Mouse (Mus musculus): ENCODE data around the gene Sdad1.
"Not testable (repeated sequence)": the region's sequence is repeated elsewhere in the genome, so short reads cannot be mapped to it uniquely, and the experiment has no call there.

Sdad1 gene

GRCm38 (mm10) chr5:92309681-92310511, at the start of gene Sdad1:
Sdad1 (minus strand) TSS chr5:92310479.
- peak; percentile 92 for DNase-seq

GRCm38 (mm10) chr5:92358767-92359455, 48.6 kb upstream of the Sdad1 start:
- no peak for DNase-seq

- no peak for DNase-seq
Observed at GRCm38 (mm10) chr5:92358033-92358432, 47.8 kb upstream of the Sdad1 start.

DNA sequence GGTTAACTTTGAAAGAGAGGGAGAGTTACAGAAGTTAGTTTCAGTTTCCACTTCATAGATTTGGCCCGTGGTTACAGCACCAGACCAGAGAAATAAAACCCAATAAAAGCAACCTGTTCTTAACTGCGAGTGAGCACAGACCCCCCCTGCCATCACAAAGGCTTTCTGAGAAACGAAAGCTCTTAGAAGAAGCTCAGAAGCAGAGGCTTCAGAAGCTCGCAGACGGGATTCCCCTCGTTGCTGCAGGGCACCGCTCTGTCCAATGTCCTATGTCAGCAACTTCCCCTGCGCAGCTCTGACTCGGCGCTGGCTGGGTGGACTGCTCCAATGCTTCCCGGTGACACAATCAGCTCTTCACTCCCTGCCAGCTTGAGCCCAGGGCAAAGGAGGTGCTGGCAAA, 43.2 kb upstream of the Sdad1 start:
- no peak for DNase-seq

DNA sequence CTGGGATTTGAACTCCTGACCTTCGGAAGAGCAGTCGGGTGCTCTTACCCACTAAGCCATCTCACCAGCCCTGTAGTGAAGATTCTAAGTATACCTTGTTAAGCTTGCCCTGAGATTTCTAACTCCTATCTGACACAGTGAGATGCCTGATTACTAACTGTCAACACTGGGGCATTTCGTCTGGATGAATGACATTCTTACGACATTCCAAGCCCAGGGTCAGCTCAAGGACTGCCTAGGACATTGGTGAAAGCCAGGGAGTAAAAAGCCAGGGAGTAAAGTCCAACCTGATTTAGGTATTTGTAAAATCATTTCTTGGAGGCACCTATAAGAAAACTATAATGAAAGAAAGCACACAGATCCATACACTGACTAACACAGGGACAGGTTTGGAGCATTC, 42.4 kb upstream of the Sdad1 start:
- DNase-seq, result not testable (repeated sequence)

DNA sequence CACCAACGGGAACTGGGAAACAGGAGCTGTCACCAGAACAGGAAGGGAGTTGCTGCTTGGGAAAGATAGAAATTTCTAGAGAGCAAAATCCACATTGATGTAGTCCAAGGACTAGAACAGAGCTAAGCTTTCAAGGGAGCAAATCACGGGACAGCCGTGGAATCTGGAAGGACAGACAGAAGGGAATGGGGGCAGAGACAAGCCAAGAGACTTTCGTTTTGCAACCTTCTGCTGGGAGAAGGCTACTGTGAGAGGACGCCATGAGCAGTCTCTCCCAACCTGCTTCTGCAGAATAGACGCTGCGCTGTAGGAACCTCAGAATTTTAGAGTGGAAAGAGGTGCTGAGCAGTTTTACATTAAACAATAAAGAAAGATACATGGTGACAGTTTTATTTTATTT, 39.5 kb upstream of the Sdad1 start:
- DNase-seq, result no peak

GRCm38 (mm10) chr5:92348794-92349413, 38.6 kb upstream of the Sdad1 start, which contains the start of gene Cxcl10:
Cxcl10 (minus strand) TSS chr5:92348889.
- no peak for DNase-seq

DNA sequence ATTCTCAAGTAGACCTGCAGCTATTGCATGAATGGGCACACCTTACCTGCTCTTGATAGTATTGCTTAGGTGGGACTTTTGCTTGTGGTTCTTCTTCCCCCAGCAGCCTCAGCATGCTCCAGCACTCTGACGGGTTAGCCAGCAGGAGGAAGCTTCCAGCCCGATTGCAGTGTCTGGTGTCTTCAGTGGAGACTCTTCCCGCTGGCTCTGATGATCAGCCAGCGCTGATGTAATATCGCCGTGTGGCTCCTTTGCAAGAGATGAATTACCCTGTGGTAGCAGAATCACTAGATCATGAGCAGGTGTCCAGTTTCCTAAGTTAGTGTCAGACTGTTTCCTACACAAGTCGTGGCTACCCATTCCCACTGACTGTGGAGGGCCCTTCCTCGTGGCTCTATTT, 34.7 kb upstream of the Sdad1 start:
- no peak for DNase-seq

DNA sequence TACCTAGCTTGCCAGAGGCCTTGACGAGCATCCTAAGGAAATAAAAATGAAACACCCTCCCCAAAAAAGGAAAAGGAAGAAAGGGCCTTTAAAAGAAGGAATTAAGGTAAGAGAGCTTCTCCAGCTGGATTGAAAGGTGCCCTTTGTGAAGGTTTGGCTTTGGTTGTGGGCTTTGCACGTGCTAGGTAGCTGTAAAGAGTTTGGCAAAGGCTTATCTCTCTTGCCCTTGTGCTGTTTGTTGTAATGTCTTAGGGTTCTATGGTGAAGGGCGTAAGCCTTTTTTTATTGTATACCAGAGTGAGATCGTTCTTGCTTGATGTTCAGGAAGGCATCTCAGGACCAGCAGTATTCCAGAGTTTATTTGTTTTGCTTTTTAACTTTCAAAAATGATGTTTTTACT, 30.3 kb upstream of the Sdad1 start:
- DNase-seq, result no peak

DNA sequence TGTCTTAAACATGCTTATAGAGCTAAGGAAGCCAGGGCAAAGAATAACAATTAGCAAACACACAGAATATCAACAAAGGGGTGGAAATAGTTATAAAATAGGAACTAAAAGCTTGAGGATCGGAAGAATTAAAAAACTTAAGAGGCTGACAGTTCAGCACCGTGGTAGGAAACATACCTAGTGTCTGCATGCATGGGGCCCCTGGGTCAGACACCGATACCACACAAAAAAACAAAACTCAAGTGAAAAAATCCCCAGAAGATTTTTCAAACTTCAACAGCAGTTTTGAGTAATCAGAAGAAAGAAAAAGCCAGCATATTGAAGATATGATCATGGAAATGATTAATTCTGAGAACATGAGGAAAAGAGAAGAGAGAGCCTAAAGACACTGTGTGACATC, 26.5 kb upstream of the Sdad1 start:
- no peak for DNase-seq

- DNase-seq, result no peak
Observed at GRCm38 (mm10) chr5:92332359-92332840, 22.1 kb upstream of the Sdad1 start.

DNA sequence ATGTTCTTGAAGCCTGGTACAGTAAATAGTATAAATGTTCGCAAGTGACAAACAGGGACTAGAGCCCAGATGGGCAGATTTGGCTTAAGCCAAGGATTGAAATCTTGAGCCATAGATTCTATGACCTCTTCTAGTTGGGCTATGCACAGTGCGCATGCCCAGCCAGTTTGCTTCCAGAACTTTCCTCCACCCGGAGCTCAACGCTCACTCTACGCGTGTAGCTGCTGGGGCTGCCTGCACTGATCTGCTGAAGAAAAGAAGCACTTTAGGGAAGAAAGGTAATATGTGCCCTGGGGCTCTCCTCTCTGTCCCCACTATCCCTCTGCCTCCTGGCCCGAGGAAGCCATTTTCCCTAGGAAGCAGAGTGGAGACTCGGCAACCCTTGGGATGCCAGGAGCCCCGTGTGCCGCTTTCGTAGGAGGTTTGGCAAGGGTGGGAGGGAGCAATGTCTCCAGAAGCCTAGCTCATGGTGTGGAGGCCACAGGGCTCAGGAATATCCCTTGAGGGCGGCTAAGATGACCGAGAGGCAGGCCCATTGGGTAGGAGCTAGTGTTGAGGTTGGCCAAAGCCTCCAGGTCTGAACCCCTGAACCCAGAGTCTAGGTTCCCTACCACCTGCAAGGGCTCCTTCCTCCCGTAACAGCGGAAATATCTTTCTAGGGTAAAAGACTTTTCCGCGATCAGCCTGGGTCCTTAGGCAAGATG, 21.5 kb upstream of the Sdad1 start, which contains the start of gene Art3:
TSS of gene Art3 (plus strand) at position 193 of the 704 bp plus-strand sequence.
- no peak for DNase-seq

- DNase-seq, result no peak
Observed at GRCm38 (mm10) chr5:92331122-92331521, 20.8 kb upstream of the Sdad1 start.

DNA sequence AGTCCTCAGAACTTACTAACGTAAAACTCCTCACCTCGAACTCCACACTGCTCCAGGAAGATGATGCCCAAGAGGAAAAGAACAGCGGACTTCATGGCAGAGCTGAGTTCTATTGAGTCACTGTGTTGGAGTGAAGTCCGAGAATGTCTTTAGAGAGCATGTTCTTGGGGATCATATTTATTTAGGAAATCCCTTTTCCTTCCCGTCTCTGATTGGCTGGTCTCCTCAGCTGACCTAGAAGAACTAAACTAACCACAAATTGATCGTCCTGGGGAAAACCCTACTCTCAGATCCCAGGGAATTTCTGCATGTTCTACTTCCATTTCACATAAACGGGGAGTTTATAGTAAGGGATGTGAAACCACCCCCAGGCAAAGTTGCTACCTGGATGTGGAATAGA, 17.6 kb upstream of the Sdad1 start, which contains the start of gene Cxcl9:
TSS of gene Cxcl9 (minus strand) at position 151 of the 400 bp plus-strand sequence.
- DNase-seq, result no peak

DNA sequence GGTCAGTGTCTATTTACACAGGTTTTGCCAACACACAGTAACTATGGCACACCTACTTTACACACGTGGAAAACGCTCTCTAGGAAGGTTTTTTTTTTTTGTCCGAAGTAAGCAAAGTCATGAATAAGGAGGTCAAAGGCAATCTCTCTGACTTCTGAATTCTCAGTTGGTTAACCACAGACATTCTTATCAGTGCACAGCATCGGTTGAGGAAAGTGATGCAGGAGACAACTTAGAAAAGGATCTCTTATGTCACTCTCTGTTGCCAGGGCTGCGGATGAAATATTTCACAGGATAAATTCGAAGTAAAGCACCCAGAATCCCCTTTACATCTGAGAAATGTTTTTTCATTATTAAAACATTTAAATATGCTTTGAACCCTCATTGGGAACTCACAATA, 17.1 kb upstream of the Sdad1 start:
- DNase-seq, result no peak

GRCm38 (mm10) chr5:92323264-92323663, 13.0 kb upstream of the Sdad1 start:
- DNase-seq, result no peak

DNA sequence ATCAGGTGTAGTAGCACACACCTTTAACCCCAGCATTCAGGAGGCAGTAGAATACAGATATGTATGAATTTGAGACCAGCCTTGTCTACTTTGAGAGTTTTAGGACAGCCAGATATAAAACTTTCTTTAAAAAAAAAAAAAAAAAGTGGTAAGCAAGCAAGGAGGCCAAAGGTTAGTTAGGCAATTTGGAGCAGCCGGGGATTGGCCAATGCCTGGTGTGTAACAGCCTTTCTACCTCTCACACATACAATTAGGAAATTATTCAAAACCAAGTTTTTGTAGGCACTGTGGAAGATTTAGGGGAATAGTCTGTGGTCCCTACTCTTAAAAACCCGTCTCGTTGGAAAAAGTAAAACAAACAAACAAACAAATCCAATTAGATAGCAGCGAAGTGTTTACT, 12.3 kb upstream of the Sdad1 start:
- no peak for DNase-seq

GRCm38 (mm10) chr5:92321631-92322400, 11.5 kb upstream of the Sdad1 start:
- DNase-seq, result no peak

- no peak for DNase-seq
Observed at GRCm38 (mm10) chr5:92318596-92318995, 8.3 kb upstream of the Sdad1 start.

- DNase-seq, result no peak
Observed at GRCm38 (mm10) chr5:92318119-92318518, 7.8 kb upstream of the Sdad1 start.

DNA sequence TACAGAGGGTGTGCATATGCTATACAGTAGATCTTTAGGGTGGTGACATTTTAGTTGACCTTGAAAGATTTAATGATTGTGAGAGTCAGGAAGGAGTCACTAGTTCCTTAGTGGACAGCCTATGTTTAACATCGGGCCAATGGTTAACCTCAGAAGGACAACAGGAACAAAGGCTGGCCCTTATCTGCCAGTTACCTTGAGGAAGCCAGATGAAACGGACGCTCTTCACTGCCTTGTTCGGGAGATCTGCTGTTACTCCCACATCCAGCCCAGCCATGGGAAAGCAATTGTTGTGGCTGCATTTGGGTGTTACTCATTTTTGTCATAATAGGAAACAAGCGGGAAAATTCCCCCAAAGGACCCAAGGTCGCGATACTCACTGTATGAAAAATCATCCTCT, 3.5 kb upstream of the Sdad1 start:
- no peak for DNase-seq

Data from cerebellum, adult 11-12 months (tissue).